Mouse (Mus musculus) brain, adult 2 months (tissue): ENCODE measurements around the gene Rps8.

ENCODE experiments used
- DNase-seq: peaks from one replicate; pipeline ENCODE4 v3.0.0; 2011; ENCODE audit warnings: low read depth, low spot score

The Rps8 gene

GRCm38 (mm10) chr4:117124518-117125347 is 31.3 kb downstream of the Rps8 start:
- peak; percentile 53 for DNase-seq

DNA sequence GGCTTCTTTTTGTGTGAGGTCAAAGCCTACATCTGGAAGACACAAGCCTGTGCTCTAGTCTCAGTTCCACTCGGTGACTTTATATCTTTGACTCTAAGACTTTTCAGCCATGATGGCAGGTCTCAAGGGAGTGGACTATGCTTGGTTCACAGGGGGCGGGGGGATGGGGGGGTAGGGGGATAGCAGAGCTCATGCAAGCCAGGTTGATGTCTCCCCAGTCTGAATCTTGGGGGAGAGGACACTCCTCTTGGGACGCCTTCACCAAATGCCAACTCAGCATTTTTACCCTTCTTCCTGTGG is 31.9 kb downstream of the Rps8 start:
- DNase-seq = no peak

DNA sequence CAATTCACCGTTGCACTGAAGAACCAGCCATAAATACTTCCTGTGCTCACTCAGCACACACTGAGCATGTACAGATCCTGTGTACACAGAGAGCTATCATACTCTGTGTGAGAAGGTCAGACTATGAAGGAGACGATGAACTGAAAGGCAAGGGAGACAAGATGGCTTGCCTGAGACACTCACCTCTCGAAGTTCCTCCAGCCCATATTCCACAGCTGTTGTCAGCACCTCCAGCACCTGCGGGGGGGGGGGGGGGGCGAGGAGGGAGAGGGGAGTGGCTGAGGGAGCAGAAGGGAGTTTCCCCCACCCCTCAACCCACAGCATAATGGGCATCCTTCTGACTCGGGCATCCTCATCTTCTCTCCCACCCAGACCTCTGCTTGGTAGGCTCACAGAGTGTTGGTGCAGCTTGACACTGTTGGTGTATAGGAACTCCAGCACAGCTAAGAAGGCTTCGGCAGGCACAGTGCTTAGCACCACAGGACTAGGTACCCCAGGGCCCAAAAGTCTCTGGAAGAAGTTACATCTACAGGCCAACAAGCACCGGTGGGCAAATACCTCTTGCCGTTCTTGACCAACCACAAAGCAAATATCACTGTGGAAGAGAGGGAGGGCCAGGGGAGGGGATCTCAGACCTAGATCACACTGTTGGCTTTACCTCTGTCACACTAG is 32.4 kb downstream of the Rps8 start:
- DNase-seq = no peak

GRCm38 (mm10) chr4:117122209-117122608 is 33.8 kb downstream of the Rps8 start:
- DNase-seq = peak; percentile 50

DNA sequence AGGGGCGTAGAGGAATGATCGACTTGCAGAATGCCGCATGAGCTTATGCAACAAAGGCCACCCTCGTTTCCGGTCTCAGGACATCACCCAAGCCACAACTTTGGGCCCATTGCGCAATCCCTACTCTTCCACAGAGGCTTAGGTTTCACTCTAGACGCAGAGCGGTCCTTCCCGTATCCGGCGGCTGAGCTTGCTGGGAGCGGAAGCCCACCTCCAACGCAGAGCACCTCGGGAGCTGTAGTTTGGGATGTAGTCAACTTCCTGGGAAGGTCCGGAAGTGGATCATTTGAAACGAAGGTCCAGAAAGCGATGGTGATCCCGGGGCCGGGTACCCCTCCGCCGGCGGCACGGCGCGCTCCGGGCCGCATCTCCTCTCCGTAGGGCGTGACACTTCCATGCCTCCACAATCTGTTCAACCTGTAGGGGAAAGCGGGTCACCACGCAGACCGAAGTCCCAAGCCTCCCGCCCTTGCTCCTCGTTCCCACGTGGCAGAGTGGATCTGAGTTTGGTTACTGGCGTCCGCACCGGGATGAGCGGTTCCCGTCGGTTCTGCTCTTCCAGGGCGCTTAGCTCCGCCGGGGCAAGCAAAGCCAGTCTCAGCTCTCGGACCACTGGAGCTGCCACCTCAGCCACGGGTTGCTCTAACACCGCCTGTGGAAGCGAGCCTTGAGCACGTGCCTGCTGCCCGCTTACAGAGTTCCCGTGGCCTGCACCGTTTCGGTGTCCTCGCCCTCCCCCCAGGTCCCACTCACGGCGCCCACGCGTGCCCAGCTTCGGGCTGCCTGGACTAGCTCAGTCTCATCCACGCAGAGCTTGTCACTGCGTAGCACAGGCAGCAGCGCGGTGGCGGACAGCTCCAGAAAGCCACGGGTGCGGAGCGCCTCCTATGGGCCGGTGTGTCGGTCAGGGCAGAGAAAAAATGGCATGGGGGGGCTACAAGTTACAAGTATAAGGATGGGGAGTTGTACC is 35.3 kb downstream of the Rps8 start:
- DNase-seq = peak; percentile 99

DNA sequence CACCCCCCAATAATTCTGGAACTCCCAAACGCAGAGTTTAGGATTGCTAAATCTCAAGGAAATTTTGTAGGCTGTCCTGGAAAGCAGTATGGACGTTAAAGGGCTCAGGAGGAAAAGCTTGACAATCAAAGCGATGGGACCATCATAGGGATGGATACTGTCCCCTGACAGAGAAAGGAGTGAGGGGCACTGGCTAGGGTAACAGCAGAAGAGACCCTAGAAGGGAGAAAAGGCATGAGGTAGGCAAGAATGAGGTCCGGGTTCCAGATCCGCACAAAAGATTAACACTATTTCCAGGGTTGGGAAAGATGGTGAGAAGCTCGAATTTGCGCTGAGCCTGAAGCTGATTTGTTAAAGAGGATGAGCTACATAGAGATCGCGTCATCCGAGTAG is 36.0 kb downstream of the Rps8 start:
- no peak for DNase-seq

- no peak for DNase-seq
Observed at GRCm38 (mm10) chr4:117119636-117120035, 36.4 kb downstream of the Rps8 start.

DNA sequence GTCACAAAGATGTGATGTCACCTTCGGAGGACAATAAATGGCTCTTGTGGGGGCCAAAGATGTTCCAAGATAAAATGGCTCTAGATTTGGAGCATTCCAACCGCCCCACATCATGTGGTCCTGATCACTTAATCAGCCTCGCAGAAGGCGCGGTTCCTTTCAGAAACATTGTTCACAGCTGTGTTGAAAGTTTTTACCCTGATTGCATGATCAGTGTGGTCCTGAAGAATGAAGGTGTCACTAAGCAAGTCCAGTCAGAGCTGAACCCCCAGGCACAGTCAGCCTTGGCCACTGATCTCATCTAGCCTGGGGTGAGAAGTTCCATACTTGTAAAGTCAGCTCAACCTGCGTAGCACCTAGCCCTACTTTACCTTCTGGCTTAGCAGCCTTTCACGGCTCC is 38.1 kb downstream of the Rps8 start:
- no peak for DNase-seq

- no peak for DNase-seq
Observed at GRCm38 (mm10) chr4:117115592-117115991, 40.5 kb downstream of the Rps8 start.

- no peak for DNase-seq
Observed at GRCm38 (mm10) chr4:117113237-117113636, 42.8 kb downstream of the Rps8 start.

DNA sequence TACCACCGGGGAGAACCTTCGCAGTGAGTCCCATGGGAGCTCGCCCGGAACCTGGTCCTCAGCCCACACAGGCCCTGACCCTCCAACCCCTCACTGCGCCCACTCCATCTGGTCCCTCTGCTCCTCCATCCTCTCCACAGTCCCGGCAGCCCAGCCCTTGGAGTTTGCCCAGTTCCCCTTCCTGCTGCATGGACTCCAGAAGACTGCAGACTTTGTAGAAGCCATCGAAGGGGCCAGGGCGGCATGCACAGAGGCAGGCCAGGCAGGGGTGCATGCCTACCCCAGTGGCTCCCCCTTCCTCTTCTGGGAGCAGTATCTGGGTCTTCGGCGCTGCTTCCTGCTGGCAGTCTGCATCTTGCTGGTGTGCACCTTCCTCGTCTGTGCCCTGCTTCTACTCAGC is 45.1 kb downstream of the Rps8 start:
- no peak for DNase-seq

DNA sequence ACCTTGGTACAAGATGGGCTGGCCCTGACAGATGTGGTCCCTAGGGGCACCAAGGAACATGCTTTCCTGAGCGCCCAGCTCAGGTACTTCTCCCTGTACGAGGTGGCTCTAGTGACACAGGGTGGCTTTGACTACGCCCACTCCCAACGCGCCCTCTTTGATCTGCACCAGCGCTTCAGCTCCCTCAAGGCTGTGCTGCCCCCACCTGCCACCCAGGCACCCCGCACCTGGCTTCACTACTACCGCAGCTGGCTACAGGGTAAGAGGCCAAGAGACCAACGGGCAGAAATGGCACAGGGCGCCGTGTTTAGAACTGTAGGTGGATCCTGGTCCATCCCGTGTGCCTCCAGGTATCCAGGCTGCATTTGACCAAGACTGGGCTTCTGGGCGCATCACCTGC is 45.8 kb downstream of the Rps8 start:
- no peak for DNase-seq

GRCm38 (mm10) chr4:117109330-117109729 is 46.7 kb downstream of the Rps8 start:
- DNase-seq = no peak

- no peak for DNase-seq
Observed at GRCm38 (mm10) chr4:117108524-117108849, 47.6 kb downstream of the Rps8 start.

DNA sequence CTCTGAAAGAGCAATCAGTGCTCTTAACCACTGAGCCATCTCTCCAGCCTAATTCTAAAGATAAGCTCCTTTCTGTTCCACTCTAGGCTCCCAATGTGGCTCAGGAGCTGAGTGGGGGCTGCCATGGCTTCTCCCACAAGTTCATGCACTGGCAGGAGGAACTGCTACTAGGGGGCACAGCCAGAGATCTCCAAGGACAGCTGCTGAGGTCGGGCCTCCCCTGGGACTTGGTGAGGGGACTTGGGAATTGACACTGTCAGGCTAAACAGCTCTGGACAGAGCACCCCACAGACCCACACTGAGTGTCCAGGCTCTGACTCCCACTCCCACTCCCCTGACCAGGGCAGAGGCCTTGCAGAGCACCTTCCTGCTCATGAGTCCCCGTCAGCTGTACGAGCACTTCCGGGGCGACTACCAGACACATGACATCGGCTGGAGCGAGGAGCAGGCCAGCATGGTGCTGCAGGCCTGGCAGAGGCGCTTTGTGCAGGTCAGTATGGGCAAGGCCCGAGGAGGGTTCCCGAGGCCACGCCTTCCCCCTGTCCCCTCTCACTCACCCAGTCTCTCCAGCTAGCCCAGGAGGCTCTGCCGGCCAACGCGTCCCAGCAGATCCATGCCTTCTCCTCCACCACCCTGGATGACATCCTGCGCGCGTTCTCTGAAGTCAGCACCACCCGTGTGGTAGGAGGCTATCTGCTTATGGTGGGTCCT is 48.1 kb downstream of the Rps8 start:
- DNase-seq = no peak

DNA sequence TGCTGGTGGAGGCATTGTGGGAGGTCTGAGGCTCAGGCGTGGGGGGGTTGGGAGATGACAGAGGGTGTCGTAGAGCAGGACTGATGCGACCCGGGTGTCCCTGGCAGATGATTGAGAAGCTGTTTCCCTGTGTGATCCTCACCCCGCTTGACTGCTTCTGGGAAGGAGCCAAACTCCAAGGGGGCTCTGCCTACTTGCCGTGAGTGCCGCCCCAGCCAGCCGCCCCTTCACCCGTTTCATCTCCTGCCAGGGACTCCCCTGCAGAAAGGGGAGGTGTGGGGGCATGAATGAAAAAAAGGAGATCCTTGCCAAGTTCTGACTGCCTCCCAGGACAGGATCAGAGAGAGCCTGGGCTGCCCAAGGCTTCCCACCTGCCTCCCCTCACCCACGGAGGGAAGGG is 50.9 kb downstream of the Rps8 start:
- DNase-seq = no peak

- no peak for DNase-seq
Observed at GRCm38 (mm10) chr4:117104672-117105071, 51.4 kb downstream of the Rps8 start.
